Mouse (Mus musculus): ENCODE results near the gene Ralgapa2. TPM values are rescaled to one million over a fixed set of nuclear protein-coding genes. Genes with fewer than 3 reads are reported as not detected.
A peak's percentile ranks its signal among the peaks of the same experiment; 100 is the strongest.

The Ralgapa2 gene
- polyA plus RNA-seq, 1 experiment from 2014 or later = 12.4 TPM

- H3K4me2 ChIP-seq (ENCODE audit: low read length) = no peak overlapping the region
- no peaks in the 10 kb centered on the region for H3K9me3 ChIP-seq (replicated peaks; ENCODE audit: control insufficient read depth, low read length, poor library complexity, severe bottlenecking)
- WGBS = 97% methylated on average over 3 of the region's 3 CpGs
- H3K4me1 ChIP-seq (ENCODE audit: control insufficient read depth, insufficient read depth, low read length) = no peaks in the 10 kb centered on the region
- H3K9ac ChIP-seq (ENCODE audit: low read depth, low read length) = no peak overlapping the region
- no peak overlapping the region for H3K27ac ChIP-seq (ENCODE audit: low read length)
- H3K4me3 ChIP-seq (ENCODE audit: low read depth, low read length) = no peak overlapping the region
- H3K36me3 ChIP-seq (ENCODE audit: control insufficient read depth, insufficient read depth, low read length) = peaks cover 4% of the 10 kb centered on the region; the same call in 1 of the 2 replicates
- H3K27me3 ChIP-seq (ENCODE audit: control insufficient read depth, insufficient read depth, low read depth, low read length) = no peaks in the 10 kb centered on the region
- ATAC-seq = no peak
Measured at GRCm38 (mm10) chr2:146488291-146488690, 23.9 kb downstream of the Ralgapa2 start.

- Histone ChIP-seq H3K36me3 (ENCODE audit: control insufficient read depth, insufficient read depth, low read length) (peaks cover 7% of the 10 kb centered on the region), H3K27ac (ENCODE audit: low read length) (no peak overlapping the region), H3K9me3 (replicated peaks; ENCODE audit: control insufficient read depth, low read length, poor library complexity, severe bottlenecking) (no peaks in the 10 kb centered on the region), H3K4me3 (ENCODE audit: low read depth, low read length) (no peak overlapping the region), H3K4me1 (ENCODE audit: control insufficient read depth, insufficient read depth, low read length) (no peaks in the 10 kb centered on the region), H3K27me3 (ENCODE audit: control insufficient read depth, insufficient read depth, low read depth, low read length) (no peaks in the 10 kb centered on the region), H3K9ac (ENCODE audit: low read depth, low read length) (no peak overlapping the region), H3K4me2 (ENCODE audit: low read length) (no peak overlapping the region)
- no peak for ATAC-seq
Measured at GRCm38 (mm10) chr2:146482859-146483258, 29.3 kb downstream of the Ralgapa2 start.

GRCm38 (mm10) chr2:146477491-146477890, 34.7 kb downstream of the Ralgapa2 start:
- H3K27ac ChIP-seq (ENCODE audit: low read length) = no peak overlapping the region
- H3K4me1 ChIP-seq (ENCODE audit: control insufficient read depth, insufficient read depth, low read length) = no peaks in the 10 kb centered on the region
- no peaks in the 10 kb centered on the region for H3K9me3 ChIP-seq (replicated peaks; ENCODE audit: control insufficient read depth, low read length, poor library complexity, severe bottlenecking)
- WGBS = 92% methylated on average over 4 of the region's 4 CpGs
- ATAC-seq = no peak
- H3K4me3 ChIP-seq (ENCODE audit: low read depth, low read length) = no peak overlapping the region
- peaks cover 3% of the 10 kb centered on the region for H3K36me3 ChIP-seq (ENCODE audit: control insufficient read depth, insufficient read depth, low read length)
- H3K4me2 ChIP-seq (ENCODE audit: low read length) = no peak overlapping the region
- H3K27me3 ChIP-seq (ENCODE audit: control insufficient read depth, insufficient read depth, low read depth, low read length) = no peaks in the 10 kb centered on the region
- H3K9ac ChIP-seq (ENCODE audit: low read depth, low read length) = no peak overlapping the region

- Histone ChIP-seq H3K9ac (ENCODE audit: low read depth, low read length) (no peak overlapping the region), H3K27me3 (ENCODE audit: control insufficient read depth, insufficient read depth, low read depth, low read length) (no peaks in the 10 kb centered on the region), H3K27ac (ENCODE audit: low read length) (no peak overlapping the region), H3K4me1 (ENCODE audit: control insufficient read depth, insufficient read depth, low read length) (no peaks in the 10 kb centered on the region), H3K36me3 (ENCODE audit: control insufficient read depth, insufficient read depth, low read length) (peaks cover 3% of the 10 kb centered on the region), H3K9me3 (replicated peaks; ENCODE audit: control insufficient read depth, low read length, poor library complexity, severe bottlenecking) (no peaks in the 10 kb centered on the region), H3K4me3 (ENCODE audit: low read depth, low read length) (no peak overlapping the region), H3K4me2 (ENCODE audit: low read length) (no peak overlapping the region)
- WGBS = 90% methylated on average over 6 of the region's 6 CpGs
- no peak for ATAC-seq
Measured at GRCm38 (mm10) chr2:146476428-146476972, 35.6 kb downstream of the Ralgapa2 start.

GRCm38 (mm10) chr2:146476001-146476400, 36.1 kb downstream of the Ralgapa2 start:
- peaks cover 3% of the 10 kb centered on the region for H3K36me3 ChIP-seq (ENCODE audit: control insufficient read depth, insufficient read depth, low read length)
- no peak for ATAC-seq
- no peaks in the 10 kb centered on the region for H3K9me3 ChIP-seq (replicated peaks; ENCODE audit: control insufficient read depth, low read length, poor library complexity, severe bottlenecking)
- no peak overlapping the region for H3K4me2 ChIP-seq (ENCODE audit: low read length)
- H3K4me1 ChIP-seq (ENCODE audit: control insufficient read depth, insufficient read depth, low read length) = no peaks in the 10 kb centered on the region
- H3K27me3 ChIP-seq (ENCODE audit: control insufficient read depth, insufficient read depth, low read depth, low read length) = no peaks in the 10 kb centered on the region
- H3K4me3 ChIP-seq (ENCODE audit: low read depth, low read length) = no peak overlapping the region
- H3K27ac ChIP-seq (ENCODE audit: low read length) = no peak overlapping the region
- H3K9ac ChIP-seq (ENCODE audit: low read depth, low read length) = no peak overlapping the region

- Histone ChIP-seq H3K9me3 (replicated peaks; ENCODE audit: control insufficient read depth, low read length, poor library complexity, severe bottlenecking) (no peaks in the 10 kb centered on the region), H3K27ac (ENCODE audit: low read length) (no peak overlapping the region), H3K4me2 (ENCODE audit: low read length) (no peak overlapping the region), H3K27me3 (ENCODE audit: control insufficient read depth, insufficient read depth, low read depth, low read length) (no peaks in the 10 kb centered on the region), H3K9ac (ENCODE audit: low read depth, low read length) (no peak overlapping the region), H3K4me3 (ENCODE audit: low read depth, low read length) (no peak overlapping the region), H3K4me1 (ENCODE audit: control insufficient read depth, insufficient read depth, low read length) (no peaks in the 10 kb centered on the region), H3K36me3 (ENCODE audit: control insufficient read depth, insufficient read depth, low read length) (no peaks in the 10 kb centered on the region)
- no peak for ATAC-seq
- 57% methylated on average over 5 of the region's 5 CpGs for WGBS
Measured at GRCm38 (mm10) chr2:146470947-146471346, 41.2 kb downstream of the Ralgapa2 start.

GRCm38 (mm10) chr2:146469707-146470420, 42.3 kb downstream of the Ralgapa2 start:
- no peak overlapping the region for H3K9ac ChIP-seq (ENCODE audit: low read depth, low read length)
- no peak overlapping the region for H3K4me3 ChIP-seq (ENCODE audit: low read depth, low read length)
- no peak overlapping the region for H3K27ac ChIP-seq (ENCODE audit: low read length)
- no peaks in the 10 kb centered on the region for H3K4me1 ChIP-seq (ENCODE audit: control insufficient read depth, insufficient read depth, low read length)
- H3K27me3 ChIP-seq (ENCODE audit: control insufficient read depth, insufficient read depth, low read depth, low read length) = no peaks in the 10 kb centered on the region
- no peaks in the 10 kb centered on the region for H3K36me3 ChIP-seq (ENCODE audit: control insufficient read depth, insufficient read depth, low read length)
- WGBS = 53% methylated on average over 12 of the region's 12 CpGs
- H3K9me3 ChIP-seq (replicated peaks; ENCODE audit: control insufficient read depth, low read length, poor library complexity, severe bottlenecking) = no peaks in the 10 kb centered on the region
- ATAC-seq = peak; percentile 78
- H3K4me2 ChIP-seq (ENCODE audit: low read length) = no peak overlapping the region

- Histone ChIP-seq H3K27ac (ENCODE audit: low read length) (no peak overlapping the region), H3K9ac (ENCODE audit: low read depth, low read length) (no peak overlapping the region), H3K4me1 (ENCODE audit: control insufficient read depth, insufficient read depth, low read length) (no peaks in the 10 kb centered on the region), H3K4me3 (ENCODE audit: low read depth, low read length) (no peak overlapping the region), H3K36me3 (ENCODE audit: control insufficient read depth, insufficient read depth, low read length) (no peaks in the 10 kb centered on the region), H3K9me3 (replicated peaks; ENCODE audit: control insufficient read depth, low read length, poor library complexity, severe bottlenecking) (no peaks in the 10 kb centered on the region), H3K27me3 (ENCODE audit: control insufficient read depth, insufficient read depth, low read depth, low read length) (no peaks in the 10 kb centered on the region), H3K4me2 (ENCODE audit: low read length) (no peak overlapping the region)
- WGBS = 92% methylated on average over 2 of the region's 2 CpGs
- no peak for ATAC-seq
Measured at GRCm38 (mm10) chr2:146468898-146469297, 43.2 kb downstream of the Ralgapa2 start.

GRCm38 (mm10) chr2:146468016-146468415, 44.1 kb downstream of the Ralgapa2 start:
- no peaks in the 10 kb centered on the region for H3K27me3 ChIP-seq (ENCODE audit: control insufficient read depth, insufficient read depth, low read depth, low read length)
- H3K9ac ChIP-seq (ENCODE audit: low read depth, low read length) = no peak overlapping the region
- no peaks in the 10 kb centered on the region for H3K9me3 ChIP-seq (replicated peaks; ENCODE audit: control insufficient read depth, low read length, poor library complexity, severe bottlenecking)
- H3K4me2 ChIP-seq (ENCODE audit: low read length) = no peak overlapping the region
- no peak for ATAC-seq
- no peaks in the 10 kb centered on the region for H3K36me3 ChIP-seq (ENCODE audit: control insufficient read depth, insufficient read depth, low read length)
- no peak overlapping the region for H3K27ac ChIP-seq (ENCODE audit: low read length)
- no peak overlapping the region for H3K4me3 ChIP-seq (ENCODE audit: low read depth, low read length)
- no peaks in the 10 kb centered on the region for H3K4me1 ChIP-seq (ENCODE audit: control insufficient read depth, insufficient read depth, low read length)
- whole genome bisulfite sequencing = 90% methylated on average over 4 of the region's 4 CpGs

All from midbrain, embryonic 16.5 days (tissue).